Mouse (Mus musculus): Measurements from ENCODE around the gene Orai1. TPM values are rescaled to one million over a fixed set of nuclear protein-coding genes. Genes with fewer than 3 reads are reported as not detected.

The Orai1 gene
- polyA plus RNA-seq, 1 experiment, result 10.8 TPM

- no peaks in the 10 kb centered on the region for H3K79me3 ChIP-seq (ENCODE audit: low read depth)
These were observed 27.5 kb upstream of the Orai1 start for GRCm38 (mm10) chr5:122987211-122988020.

GRCm38 (mm10) chr5:122988021-122988751 lies 26.7 kb upstream of the Orai1 start:
- no peaks in the 10 kb centered on the region for H3K27me3 ChIP-seq (ENCODE audit: control insufficient read depth, insufficient read depth, insufficient read length)
- H3ac ChIP-seq (ENCODE audit: control insufficient read depth, insufficient read length, low read depth), result peak overlapping the region; percentile 78
- H3K36me3 ChIP-seq (ENCODE audit: control insufficient read depth, insufficient read depth), result no peaks in the 10 kb centered on the region
- peak overlapping the region; percentile 51 for H3K4me3 ChIP-seq (ENCODE audit: insufficient read depth, poor library complexity, severe bottlenecking)
- H3K79me3 ChIP-seq (ENCODE audit: low read depth), result no peaks in the 10 kb centered on the region
- no peak for TF ChIP-seq CTCF (IDR thresholded peaks at IDR 0.05; ENCODE audit: control insufficient read depth, insufficient read depth, insufficient read length)
- no peak for TF ChIP-seq MYOG (IDR thresholded peaks at IDR 0.05; ENCODE audit: control insufficient read depth, extremely low read depth, insufficient read length)
- TF ChIP-seq MYOD1 (IDR thresholded peaks at IDR 0.05; ENCODE audit: control insufficient read depth, insufficient read length, low read depth), result no peak
- no peak for TF ChIP-seq MAX (IDR thresholded peaks at IDR 0.05)
- no peak for TF ChIP-seq CEBPB (IDR thresholded peaks at IDR 0.05; ENCODE audit: low read depth)
- TF ChIP-seq USF1 (IDR thresholded peaks at IDR 0.05; ENCODE audit: low read depth), result no peak
- TF ChIP-seq FOSL1 (IDR thresholded peaks at IDR 0.05; ENCODE audit: insufficient read depth, low read length, poor library complexity, severe bottlenecking), result no peak
- no peaks in the 10 kb centered on the region for H3K79me2 ChIP-seq (ENCODE audit: control insufficient read depth, insufficient read depth)

More at GRCm38 (mm10) chr5:122987211-122988020, 27.5 kb upstream of the Orai1 start:
- Histone ChIP-seq H3K79me2 (ENCODE audit: control insufficient read depth, insufficient read depth) (no peaks in the 10 kb centered on the region), H3K27me3 (ENCODE audit: control insufficient read depth, insufficient read depth, insufficient read length) (no peaks in the 10 kb centered on the region), H3K36me3 (ENCODE audit: control insufficient read depth, insufficient read depth) (no peaks in the 10 kb centered on the region), H3ac (ENCODE audit: control insufficient read depth, insufficient read length, low read depth) (peak overlapping the region; percentile 78), H3K4me3 (ENCODE audit: insufficient read depth, poor library complexity, severe bottlenecking) (peak overlapping the region; percentile 51)
- no peak for TF ChIP-seq CTCF (IDR thresholded peaks at IDR 0.05; ENCODE audit: control insufficient read depth, insufficient read depth, insufficient read length)
- no peak for TF ChIP-seq MYOD1 (IDR thresholded peaks at IDR 0.05; ENCODE audit: control insufficient read depth, insufficient read length, low read depth)
- TF ChIP-seq MAX (IDR thresholded peaks at IDR 0.05), result no peak
- TF ChIP-seq CEBPB (IDR thresholded peaks at IDR 0.05; ENCODE audit: low read depth), result no peak
- TF ChIP-seq USF1 (IDR thresholded peaks at IDR 0.05; ENCODE audit: low read depth), result no peak
- no peak for TF ChIP-seq FOSL1 (IDR thresholded peaks at IDR 0.05; ENCODE audit: insufficient read depth, low read length, poor library complexity, severe bottlenecking)
- TF ChIP-seq MYOG (IDR thresholded peaks at IDR 0.05; ENCODE audit: control insufficient read depth, extremely low read depth, insufficient read length), result no peak

DNA sequence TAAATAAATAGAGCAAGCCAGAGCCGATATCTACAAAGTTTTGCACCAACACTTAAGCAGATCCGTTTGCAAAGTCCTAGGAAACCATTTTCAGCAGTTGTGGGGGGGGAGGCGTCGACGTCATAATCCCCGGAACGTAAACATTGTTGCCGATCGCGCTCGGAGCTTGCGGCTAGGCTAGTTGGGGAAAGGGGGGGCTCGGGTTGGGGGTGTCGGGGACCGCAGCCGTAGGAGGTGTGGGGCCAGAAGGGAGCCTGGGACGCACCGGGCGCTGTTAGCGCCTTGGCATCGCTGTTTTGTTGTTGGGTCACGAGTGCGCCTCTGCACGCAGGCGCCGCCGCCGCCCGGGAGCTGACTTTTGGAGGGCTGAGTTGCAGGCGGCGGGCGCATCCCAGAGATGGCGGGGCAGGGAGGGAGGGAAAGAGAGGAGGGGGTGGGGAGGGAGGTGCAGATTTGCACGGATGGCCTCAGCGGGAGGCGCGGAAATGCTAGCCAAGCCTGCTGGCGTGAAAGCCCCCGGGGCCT lies 25.8 kb upstream of the Orai1 start:
- Histone ChIP-seq H3ac (ENCODE audit: control insufficient read depth, insufficient read length, low read depth) (peak overlapping the region; percentile 79), H3K79me2 (ENCODE audit: control insufficient read depth, insufficient read depth) (no peaks in the 10 kb centered on the region), H3K27me3 (ENCODE audit: control insufficient read depth, insufficient read depth, insufficient read length) (no peaks in the 10 kb centered on the region), H3K79me3 (ENCODE audit: low read depth) (no peaks in the 10 kb centered on the region), H3K36me3 (ENCODE audit: control insufficient read depth, insufficient read depth) (no peaks in the 10 kb centered on the region), H3K4me3 (ENCODE audit: insufficient read depth, poor library complexity, severe bottlenecking) (peak overlapping the region; percentile 51)
- TF ChIP-seq MYOG (IDR thresholded peaks at IDR 0.05; ENCODE audit: control insufficient read depth, extremely low read depth, insufficient read length) (no peak), USF1 (IDR thresholded peaks at IDR 0.05; ENCODE audit: low read depth) (no peak)

DNA sequence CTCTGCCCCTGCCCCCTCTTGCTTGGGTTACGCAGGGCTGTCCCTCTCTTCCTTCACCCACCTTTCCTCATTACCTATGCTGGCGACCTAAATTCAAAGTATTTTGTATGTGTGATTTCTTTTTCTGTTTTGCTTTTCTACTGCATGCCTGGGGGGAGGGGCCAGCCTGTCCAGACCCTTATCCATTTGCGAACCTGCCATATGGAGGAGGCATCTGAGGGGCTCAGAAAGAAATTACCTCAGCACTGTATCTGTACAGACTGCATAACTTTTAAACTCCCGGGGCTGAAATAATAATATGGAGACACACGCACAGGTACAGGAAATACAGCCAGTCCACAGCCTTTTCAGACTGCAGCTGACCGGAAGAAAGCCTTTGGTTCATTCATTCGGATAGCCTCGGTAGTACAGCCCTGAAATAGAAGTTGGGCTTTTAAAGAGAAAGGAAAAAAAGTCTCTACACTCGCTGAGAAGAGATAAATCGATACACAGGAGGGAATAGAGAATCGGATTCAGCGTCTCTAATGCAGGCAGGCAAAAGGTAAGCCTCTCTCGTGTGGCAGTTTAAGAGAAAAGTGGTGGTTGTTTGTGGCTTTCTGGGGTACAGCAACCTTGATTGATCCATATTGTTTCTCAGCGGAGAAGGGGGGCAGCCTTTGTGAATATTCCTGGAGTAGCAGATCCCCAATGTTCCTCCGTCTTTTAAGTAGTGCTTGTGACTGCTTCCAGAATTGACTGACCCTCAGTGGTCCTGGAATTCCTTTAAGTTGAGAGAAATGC lies 25.1 kb upstream of the Orai1 start, which contains the start of gene Kdm2b:
Gene Kdm2b (minus strand): TSS at position 273 of the 780 bp plus-strand sequence.
- H3ac ChIP-seq (ENCODE audit: control insufficient read depth, insufficient read length, low read depth), result peak within 1 kb of the TSS; percentile 79
- H3K79me3 ChIP-seq (ENCODE audit: low read depth), result no peaks in the 10 kb centered on the region
- H3K36me3 ChIP-seq (ENCODE audit: control insufficient read depth, insufficient read depth), result no peaks in the 10 kb centered on the region
- TF ChIP-seq FOSL1 (IDR thresholded peaks at IDR 0.05; ENCODE audit: insufficient read depth, low read length, poor library complexity, severe bottlenecking) (no peak), CEBPB (IDR thresholded peaks at IDR 0.05; ENCODE audit: low read depth) (no peak), USF1 (IDR thresholded peaks at IDR 0.05; ENCODE audit: low read depth) (no peak), MAX (IDR thresholded peaks at IDR 0.05) (no peak), MYOD1 (IDR thresholded peaks at IDR 0.05; ENCODE audit: control insufficient read depth, insufficient read length, low read depth) (no peak), CTCF (IDR thresholded peaks at IDR 0.05; ENCODE audit: control insufficient read depth, insufficient read depth, insufficient read length) (no peak), MYOG (IDR thresholded peaks at IDR 0.05; ENCODE audit: control insufficient read depth, extremely low read depth, insufficient read length) (no peak)
- no peaks in the 10 kb centered on the region for H3K79me2 ChIP-seq (ENCODE audit: control insufficient read depth, insufficient read depth)
- H3K4me3 ChIP-seq (ENCODE audit: insufficient read depth, poor library complexity, severe bottlenecking), result peak within 1 kb of the TSS; percentile 51
- H3K27me3 ChIP-seq (ENCODE audit: control insufficient read depth, insufficient read depth, insufficient read length), result no peaks in the 10 kb centered on the region

Measured in C2C12 (cell line).